Mouse (Mus musculus) brain, embryonic 14.5 days (tissue): ENCODE measurements around the gene Frmd6.

Experiments used
- CTCF ChIP-seq: fragments of 200-500 bp; IDR thresholded peaks from 2 replicates; pipeline ENCODE4 v1.5.1; 2012; ENCODE audit warnings: inconsistent platforms, mild to moderate bottlenecking, moderate library complexity, borderline replicate concordance; ENCODE audit not compliant: insufficient read depth, insufficient read length; ENCODE audit errors: extremely low read depth
- POLR2A ChIP-seq: fragments of 200-500 bp; IDR thresholded peaks from 2 replicates; pipeline ENCODE4 v1.6.1; 2012; ENCODE audit warnings: mild to moderate bottlenecking, inconsistent platforms, borderline replicate concordance; ENCODE audit not compliant: poor library complexity, insufficient read depth, insufficient read length, severe bottlenecking; ENCODE audit errors: extremely low read depth

DNA sequence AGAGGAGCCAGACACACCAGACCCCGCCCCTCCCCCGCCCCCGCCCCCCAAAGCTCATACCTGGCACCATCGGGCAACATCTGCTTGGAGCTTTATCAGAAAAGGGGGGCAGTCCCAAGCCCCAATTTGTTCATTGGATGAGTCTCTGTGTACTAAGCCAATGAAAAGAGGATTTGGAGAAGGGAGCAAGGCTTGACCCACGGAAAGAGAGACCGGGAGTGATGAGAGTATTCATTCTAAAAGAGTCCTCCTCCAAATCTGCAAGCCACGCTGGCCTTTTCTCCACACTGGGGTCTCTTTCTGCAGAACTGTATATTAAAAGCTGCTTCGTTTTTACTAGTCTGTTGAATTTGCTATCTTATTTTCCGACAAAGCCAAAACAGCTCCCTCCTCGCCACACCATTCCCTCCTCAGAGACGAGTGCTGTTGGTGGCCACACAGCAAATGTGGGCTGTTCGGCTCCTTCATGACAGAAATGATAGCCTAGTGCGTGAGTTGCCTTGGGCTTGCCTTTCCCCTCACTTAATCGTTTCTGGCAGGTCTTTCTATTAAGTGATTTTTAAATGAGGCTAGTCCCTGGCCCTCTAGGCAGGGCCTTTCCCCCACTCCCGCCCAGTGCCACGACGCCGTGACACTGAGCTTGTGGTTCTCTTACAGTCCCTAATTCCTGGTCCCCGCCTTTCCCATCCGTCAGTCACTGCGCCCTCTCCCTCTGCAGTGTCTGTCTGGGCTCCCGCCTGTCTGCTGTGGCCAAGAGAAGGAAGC is 41.7 kb upstream of the Frmd6 start:
- TF ChIP-seq POLR2A (no peak), CTCF (no peak)
